Mouse (Mus musculus) cerebellum, postnatal 36 days (tissue): ENCODE measurements around the gene Alppl2.

Experiments
- DNase-seq, 2 experiments: peaks; one replicate each; pipeline ENCODE4 v3.0.0; 2021 to 2022; ENCODE audit warnings: mixed read lengths in 2 of 2

The Alppl2 gene

DNA sequence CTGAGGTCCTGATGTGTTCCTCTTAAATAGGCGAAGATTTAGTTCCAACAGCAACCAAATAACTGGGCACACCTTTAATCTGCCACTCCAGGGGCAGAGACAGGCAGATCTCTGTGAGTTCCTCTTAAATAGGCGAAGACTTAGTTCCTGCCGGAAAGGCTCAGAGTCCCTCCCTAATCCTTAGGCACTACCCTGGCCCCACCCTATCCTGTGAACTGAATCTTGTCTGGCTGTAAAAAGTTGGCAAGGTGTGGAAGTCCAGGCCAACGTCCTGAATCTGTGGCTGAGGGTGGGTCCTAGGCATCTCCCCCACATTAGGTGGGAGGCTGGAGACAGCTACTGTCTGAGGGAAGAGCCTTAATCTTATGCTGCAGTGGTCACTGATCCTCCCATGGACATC is at the start of gene Alppl2:
Gene Alppl2, minus strand, starts transcription at position 101 of the 400 bp plus-strand sequence.
- DNase-seq, result no peak

DNA sequence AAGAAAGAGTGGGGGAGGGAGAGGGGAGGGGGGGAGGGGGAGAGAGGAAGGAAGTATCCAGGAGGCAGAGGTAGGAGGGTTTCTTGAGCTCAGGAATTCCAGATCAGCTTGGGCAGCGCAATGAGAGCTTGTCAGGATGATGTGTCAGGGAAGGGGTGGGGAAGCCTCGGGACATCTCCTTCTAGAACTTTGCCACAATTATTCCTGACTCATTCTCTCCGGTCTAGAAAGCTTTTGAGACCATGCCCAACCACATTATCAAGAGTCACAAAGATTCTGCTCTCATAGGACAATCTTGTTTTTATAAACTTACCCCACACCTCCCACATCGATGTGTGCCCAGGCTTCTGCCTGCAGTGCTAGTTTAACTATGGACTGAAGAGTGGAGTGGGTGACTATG is 42.1 kb upstream of the Alppl2 start:
- no peak for DNase-seq

DNA sequence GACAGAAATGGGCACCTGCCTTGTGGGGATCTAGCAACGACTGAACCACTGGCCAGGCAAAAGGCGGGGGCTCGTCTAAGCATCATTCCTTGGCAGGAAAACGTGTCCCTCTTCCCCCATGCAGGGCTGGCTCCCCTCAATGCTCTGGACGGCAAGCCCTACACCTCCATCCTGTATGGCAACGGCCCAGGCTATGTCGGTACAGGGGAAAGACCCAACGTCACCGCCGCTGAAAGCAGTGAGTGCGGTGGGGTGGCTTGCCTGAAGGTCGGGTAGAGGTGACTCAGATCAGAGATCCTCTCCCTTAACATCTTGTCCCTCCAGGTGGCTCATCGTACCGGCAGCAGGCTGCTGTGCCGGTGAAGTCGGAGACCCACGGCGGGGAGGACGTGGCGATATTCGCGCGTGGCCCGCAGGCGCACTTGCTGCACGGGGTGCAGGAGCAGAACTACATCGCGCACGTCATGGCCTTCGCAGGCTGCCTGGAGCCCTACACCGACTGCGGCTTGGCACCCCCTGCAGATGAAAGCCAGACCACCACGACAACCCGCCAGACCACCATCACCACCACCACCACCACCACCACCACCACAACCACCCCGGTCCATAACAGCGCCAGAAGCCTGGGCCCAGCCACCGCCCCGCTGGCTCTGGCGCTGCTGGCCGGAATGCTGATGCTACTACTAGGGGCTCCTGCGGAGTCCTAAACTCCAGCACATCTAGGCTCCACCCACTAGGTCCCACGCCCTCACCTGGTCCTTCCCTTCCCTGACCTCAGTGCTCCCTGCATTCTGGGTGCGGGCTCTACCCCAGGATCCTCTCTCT is 37.7 kb upstream of the Alppl2 start:
- peak; percentile 10 to 23 for DNase-seq

DNA sequence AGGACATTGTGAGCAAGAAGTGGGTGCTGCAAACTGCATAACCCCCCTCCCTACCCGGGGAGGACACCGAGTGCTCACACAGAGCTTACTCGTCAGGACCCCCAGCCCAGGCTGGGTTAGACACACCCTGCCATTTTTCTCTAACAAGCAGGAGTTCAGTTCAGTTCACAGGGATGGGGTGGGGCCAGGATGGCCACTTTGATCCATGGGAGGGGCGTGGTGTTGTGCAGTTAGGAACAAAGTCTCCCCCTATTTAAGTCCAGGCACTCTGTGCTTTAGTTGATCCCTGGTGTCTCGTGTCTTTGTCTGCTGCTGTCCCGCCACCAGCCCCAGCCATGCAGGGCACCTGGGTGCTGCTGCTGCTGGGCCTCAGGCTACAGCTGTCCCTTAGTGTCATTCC is 34.9 kb upstream of the Alppl2 start, which contains the start of gene Akp3:
Gene Akp3, plus strand, starts transcription at position 301 of the 400 bp plus-strand sequence.
- DNase-seq, result no peak

DNA sequence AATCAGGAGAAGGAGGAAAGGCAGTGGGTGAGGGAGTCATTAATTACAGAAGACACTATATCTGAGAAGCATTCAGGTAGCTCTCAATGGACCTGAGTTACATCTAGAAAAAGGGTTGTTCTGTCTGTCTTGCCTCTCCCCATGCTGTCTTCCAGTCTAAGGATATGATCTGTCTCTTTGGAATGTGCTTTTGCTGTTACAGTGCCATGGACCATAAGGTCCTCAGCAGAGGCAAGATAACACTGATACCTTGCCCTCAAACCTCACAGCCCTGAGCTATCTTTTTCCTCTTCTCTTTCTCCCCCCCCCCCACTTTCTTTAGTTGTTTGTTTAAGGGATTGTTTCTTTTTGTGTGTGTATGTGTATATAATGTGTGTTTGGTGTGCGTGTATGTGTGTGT is 25.1 kb upstream of the Alppl2 start:
- no peak for DNase-seq

DNA sequence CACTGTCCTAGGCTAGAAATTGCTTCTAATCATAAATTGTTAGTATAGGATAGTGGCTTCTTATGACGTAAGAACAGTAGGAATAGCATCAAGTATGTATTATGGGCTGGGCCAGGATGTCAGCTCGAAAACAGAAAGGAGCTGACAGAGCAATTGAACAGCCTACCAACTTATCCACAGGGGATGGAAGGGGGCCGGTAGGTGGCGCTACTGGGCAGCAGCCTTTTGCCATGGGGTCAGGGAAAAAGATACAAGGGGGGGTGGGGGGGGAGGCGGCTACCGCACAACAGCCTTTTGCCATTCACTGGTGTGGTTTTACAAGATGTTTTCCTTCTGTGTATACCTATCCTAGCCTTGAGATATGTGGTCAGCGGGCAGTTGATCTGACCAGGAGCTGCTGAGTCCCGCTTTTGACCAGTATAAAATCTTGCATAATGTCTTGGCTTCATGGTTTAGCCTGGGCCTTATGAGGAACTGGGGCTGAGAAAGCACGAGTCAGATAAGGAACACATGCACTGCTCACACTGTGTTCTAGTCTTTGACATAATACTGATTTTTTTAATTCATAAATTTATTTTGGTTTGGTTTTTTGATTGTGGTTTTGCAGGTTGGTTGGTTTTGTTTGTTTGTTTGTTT is 22.1 kb upstream of the Alppl2 start:
- DNase-seq, result peak; percentile 9 to 22

DNA sequence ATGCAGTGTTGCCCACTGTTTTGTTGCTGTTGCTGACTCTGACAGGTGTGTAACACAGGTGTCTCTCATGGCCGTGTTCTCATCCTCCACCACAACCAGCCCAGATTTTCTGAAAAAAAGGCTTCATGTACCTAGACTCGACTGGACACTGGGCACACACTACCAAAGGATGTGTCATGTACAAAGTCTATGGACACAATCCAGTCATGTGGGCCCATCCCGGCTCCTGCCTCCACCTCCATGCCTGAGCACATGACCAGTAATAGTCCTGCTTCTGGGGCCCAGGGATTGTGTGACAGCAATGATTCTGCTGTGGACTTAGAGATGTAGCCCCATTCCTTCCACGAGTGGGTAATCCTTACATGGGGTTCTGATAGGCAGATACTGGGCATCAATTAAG is 18.8 kb upstream of the Alppl2 start:
- DNase-seq, result no peak

DNA sequence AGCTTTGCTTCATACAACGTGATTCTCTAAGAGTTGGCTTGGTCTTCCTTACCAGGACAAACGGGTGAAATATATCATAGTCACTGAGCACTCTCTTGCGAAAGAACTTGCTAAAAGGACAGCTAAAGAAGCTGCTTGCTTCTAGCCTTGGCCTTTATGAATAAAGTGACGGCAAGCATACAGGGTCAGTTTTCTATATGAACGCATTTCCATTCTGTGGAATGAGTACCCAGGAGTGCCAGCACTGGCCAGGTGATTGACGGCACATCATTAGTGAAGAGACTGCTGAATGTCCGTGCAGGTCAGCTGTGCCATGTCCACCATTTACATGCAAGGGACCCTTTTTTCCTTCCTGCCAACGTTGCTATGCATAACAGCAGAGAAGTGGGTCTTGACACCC is 16.8 kb upstream of the Alppl2 start:
- DNase-seq, result no peak

DNA sequence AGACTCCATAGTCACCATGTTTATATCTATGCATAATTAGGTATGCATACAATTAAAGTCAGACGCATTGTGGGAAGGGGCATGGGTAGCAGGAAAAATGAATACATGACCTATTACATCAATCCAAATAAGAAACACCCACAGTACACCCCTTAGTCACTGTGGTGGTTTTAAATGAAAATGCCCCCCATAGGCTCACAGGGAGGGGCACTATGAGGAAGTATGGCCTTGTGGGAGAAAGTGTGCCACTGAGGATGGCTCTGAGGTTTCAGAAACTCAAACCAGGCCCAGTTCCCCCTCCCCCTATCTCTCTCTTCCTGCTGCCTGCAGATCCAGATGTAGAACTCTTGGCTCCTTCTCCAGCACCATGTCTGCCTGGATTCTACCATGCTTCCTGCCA is 14.2 kb upstream of the Alppl2 start:
- DNase-seq, result no peak

DNA sequence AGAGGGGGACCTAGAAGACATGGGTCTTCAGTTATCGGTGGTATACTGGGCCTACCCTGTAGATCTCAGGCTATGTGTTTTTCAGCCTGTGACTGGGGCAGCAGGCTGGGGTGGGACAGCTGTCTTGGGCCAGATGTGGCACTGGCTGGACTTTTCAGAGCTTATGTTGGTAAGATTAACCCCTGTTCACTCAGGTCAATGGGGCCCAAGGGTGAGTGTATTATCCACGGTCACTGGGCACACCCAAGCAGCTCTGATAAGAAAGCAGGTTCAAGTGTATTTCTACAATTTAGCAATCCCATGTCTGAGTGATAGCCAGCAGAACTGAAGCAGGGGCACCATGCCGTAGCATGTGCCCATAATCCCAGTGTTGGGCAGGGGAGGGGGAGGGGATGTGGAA is 12.4 kb upstream of the Alppl2 start:
- no peak for DNase-seq

DNA sequence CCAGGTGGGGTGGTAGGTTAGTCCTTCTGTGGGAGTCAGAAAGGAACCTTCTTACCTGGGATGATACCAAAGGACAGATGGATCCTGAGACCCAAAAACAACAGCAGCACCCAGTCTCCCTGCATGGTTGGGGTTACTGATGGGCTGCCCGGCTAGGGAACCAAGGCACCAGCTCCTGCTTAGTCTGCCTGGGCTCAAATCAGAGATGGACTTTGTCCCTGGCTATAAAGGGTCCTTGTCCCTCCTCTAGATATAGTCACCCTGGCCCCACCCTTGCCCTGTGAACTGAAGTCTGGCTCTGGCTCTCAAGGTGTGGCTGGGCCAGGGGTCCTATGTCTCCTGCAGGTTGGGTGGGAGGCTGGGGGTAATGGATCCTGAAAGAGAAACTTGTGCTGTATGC is 11.7 kb upstream of the Alppl2 start, which contains the start of gene Alpi:
Gene Alpi, minus strand, starts transcription at position 196 of the 400 bp plus-strand sequence.
- no peak for DNase-seq

DNA sequence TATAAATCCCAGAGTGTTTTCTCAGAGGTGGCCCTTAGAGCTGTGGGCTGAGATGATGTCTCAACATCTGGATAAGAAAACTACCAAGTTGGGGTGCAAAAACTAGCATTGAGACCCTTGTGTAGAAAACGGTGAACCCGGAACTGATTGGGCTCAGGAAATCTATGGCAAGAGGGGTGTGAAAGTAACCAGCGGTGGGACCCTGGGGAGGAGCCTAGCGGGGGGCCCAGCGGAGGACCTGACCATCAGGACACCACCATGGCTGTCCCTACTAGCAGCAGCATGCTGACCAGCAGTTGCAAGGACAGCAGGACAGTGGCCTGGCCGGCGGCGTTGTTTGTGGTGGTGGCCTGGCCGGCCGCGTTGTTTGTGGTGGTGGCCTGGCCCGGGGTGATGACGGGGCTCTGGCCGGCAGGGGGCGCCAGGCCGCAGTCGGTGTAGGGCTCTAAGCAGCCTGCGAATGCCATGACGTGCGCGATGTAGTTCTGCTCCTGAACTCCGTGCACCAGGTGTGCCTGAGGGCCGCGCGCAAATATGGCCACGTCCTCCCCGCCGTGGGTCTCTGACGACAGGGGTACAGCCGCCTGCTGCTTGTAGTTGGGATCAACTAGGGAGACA is 8.7 kb upstream of the Alppl2 start:
- peak; percentile 40 to 48 for DNase-seq

DNA sequence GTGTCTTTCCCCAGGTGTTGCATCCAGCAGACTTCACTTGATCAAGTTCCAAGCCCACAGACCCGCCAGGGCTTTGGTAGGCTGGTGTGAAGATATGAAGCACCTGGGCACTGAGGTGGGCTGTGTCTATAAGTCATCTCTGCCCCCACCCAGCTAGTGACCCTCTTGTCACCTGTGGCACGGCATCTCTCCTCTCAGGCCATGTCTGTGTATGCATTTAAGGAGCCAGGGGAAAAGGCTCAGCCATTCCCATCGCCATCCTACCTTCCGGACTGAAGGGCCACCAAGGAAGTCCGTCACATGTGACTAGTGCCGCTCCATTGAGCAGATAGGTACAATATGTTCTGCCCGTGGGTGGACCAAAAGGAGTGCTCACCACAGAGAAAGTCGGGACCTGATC is 5.9 kb upstream of the Alppl2 start:
- no peak for DNase-seq

DNA sequence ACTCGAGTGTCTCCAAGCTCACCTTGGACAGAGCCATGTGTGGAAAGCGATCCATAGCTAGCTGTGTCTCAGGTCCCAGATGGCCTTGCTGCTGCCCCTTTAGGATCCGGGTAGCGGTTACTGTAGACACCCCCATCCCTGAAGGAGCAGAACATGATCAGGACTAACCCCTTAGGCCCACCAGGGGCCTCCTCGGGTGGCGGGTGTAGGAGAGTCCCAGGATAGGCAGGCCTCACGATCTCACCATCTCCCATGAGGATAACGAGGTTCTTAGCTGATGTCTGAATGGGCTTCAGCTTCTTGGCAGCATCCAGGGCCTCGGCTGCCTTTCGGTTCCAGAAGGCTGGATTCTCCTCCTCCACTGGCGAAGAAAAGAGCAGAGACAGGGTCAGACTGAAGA is 477 bp downstream of the Alppl2 start:
- DNase-seq, result no peak

DNA sequence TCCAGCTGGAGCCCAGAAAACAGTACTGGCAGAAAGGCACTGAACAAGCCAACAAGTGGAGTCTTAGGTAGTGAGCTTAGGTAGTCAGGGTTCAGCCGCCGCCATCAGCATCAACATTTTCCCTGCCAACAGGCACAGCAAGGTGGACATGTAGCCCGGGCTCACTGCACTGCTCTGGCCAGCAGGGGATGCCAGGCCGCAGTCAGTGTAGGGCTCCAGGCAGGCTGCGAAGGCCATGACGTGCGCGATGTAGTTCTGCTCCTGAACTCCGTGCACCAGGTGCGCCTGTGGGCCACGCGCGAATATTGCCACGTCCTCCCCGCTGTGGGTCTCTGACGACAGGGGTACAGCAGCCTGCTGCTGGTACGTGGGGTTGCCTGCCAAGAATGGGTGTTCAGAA is 2.8 kb downstream of the Alppl2 start:
- no peak for DNase-seq

DNA sequence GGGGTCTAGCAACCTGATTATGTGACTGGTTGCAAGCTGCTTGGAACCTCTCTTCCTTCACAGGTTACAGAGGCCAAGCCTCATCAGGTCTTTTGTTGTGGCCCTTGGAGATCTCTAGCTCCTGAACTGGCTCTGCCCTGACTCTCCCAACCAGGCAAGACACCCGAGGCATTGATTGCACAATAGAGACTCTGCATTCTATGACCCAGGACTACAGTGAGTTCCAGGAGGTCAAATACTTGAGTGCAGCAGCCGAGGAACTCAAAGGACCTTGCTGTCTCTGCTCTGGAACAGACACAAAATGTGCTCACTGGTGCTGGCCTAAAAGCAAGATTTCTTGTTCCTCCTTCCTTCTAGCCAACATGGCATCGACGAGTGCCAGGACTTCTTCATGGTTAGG is 3.5 kb downstream of the Alppl2 start:
- DNase-seq, result no peak

DNA sequence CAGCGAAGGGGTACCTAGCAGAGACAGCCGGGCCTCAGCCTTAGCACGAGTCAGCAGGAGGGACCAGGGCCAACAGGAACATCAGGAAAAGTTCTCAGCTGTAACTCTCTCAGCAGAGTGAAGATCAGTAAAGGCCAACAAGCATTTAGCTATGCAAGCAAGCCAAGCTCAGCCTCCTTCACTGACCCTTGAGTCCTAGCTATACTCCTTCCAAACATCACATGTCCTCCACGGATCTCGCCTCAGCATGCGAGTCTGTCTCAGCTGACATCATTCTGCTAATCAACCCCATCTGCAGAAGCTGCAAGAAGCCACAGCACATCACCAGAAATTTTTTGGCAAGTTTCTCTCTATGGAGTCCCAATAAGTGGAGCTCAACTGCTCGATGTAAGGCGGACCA is 16.0 kb downstream of the Alppl2 start:
- DNase-seq, result no peak

DNA sequence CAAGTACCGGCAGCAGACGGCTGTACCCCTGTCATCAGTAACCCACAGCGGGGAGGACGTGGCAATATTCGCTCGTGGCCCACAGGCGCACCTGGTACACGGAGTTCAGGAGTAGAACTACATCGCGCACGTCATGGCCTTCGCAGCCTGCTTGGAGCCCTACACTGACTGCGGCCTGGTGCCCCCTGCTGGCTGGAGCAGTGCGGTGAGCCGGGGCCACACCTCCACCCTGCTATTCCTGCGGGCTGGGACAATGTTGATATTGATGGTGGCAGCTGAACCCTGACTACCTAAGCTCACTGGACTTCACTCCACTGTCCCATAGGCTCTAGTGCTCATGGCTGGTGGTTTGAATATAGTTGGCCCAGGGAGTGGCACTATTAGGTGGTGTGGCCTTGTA is 19.0 kb downstream of the Alppl2 start:
- peak in 1 of 2 experiments; percentile 23 for DNase-seq

DNA sequence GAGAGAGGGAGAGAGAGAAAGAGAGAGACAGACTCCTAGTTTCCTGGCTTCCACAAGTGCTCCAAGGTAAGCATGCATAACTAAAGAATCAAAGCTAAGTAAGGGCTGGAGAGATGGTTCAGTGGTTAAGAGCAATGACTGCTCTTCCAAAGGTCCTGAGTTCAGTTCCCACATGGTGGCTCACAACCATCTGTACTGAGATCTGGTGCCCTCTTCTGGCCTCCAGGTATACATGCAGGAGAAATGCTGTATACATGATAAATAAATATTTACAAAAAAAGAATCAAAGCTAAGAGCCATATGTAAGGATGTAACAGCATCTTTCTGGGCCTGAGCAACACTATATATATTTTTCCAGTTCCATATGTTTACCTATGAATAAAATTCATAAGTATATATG is 28.8 kb downstream of the Alppl2 start:
- DNase-seq, result no peak

DNA sequence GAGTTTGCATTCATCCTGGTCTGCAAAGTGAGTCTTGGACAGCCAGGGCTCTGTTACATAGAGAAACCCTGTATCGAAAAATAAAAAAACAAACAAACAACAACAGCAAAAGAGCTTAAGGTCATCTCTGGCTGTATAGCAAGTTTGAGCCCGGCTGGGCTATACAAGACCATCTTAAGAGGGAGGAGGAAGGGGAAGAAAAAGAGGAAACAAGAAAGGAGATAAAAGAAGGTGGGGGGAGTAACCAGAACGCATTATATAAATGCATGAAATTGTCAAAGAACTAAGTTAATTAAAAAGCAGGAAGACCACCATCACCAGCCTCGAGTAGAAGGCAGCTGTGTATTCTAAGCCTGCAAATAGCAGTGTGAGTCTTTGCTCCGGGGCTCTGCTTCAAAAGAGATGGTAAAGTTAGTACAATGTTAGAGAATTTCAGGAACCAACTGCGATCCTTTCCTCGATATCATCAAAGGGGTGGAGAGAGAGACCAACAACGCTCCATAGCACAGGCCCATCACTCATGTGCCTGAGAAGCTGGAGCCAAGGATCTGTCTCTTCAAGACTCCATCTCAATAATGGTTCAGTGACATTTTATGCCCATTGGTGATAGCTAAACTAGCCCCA is 30.6 kb downstream of the Alppl2 start:
- no peak for DNase-seq

DNA sequence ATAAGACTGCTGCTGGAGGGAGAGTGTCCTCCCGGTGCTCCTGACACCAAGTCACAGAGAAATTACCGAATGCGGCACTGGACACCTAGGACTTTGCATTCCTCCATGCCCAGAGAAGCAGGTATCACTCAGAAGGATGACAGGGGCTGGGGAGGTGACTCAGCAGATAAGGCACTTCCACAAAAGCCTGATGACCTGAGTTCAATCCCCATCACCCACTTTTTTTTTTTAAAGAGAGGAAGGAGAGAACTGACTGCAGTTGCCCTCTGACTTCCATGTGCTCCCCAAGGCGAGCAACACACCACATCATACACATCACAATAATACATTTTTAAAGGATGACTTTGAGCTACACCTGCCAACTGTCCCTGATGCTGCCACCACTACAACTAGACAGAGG is 32.7 kb downstream of the Alppl2 start:
- no peak for DNase-seq

DNA sequence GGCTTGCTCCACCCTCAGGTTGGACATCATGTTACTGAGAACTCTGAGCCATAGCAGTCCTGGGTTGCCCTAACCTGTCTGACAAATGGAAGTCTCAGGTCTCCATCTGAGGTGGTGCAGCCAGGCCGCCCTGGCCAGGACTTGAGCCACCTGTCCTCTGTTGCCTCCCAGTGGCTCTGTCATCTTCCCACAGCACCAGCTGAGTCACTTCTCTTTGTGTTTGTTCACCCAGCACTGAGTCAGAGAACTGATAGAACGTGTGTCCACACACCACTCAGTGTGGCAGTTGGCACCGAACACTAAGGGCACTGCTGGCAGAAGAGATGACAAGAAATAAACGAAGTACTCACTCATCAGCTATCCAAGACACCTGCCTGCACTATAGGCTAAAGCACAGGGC is 38.4 kb downstream of the Alppl2 start:
- no peak for DNase-seq

DNA sequence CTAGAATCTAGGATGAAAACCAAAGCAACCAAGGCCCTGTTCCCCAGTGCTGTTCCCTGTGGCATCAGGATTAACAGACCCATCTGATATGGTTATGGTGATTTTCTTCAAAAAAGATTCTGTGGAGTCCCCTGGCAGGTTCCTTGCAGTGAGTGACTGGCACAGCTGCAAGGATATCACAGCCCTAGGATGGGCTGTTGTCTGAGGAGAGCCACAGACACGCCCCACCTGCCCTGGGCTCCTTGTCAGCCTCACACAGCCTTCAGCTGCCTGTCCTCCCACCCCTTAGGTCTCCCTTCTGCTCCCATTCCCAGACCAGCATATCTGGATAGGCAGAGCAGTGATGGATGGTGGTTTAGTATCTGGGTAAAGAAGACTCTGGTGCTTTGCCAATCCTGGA is 39.0 kb downstream of the Alppl2 start:
- DNase-seq, result no peak

DNA sequence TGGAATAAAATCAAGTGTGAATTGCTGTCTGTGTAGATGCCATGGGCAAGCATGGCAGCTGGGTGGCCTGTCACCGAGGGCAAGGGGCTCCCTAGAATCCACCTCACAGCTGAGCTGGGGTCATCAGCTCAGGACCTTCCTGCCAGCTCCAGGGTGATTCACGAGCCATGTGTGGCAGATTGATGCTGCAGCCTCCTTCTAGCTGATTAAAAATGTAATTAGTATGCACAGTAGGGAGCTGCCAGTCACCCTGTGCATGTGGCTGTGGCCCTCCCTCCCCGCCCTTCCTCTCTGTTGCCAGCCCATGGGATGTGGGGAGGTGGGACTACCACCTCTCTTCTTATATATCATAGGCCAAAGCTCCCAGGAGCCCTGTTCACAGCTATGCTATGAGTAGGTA is 39.7 kb downstream of the Alppl2 start:
- DNase-seq, result no peak
